Mouse (Mus musculus) cerebellum, adult 18-20 months (tissue): ENCODE results near the gene Taok1.

Experiments used
- DNase-seq, 2 experiments: peaks; one replicate each; pipeline ENCODE4 v3.0.0; 2021

Taok1 gene

GRCm38 (mm10) chr11:77492311-77492871 is 115.2 kb downstream of the Taok1 start:
- peak in 1 of 2 experiments; percentile 49 for DNase-seq

GRCm38 (mm10) chr11:77491502-77492291 is 115.9 kb downstream of the Taok1 start:
- peak; percentile 63 for DNase-seq

GRCm38 (mm10) chr11:77491123-77491501 is 116.5 kb downstream of the Taok1 start:
- DNase-seq, result peak; percentile 89 to 90

- no peak for DNase-seq
Measured at GRCm38 (mm10) chr11:77490451-77490850, 117.2 kb downstream of the Taok1 start.

DNA sequence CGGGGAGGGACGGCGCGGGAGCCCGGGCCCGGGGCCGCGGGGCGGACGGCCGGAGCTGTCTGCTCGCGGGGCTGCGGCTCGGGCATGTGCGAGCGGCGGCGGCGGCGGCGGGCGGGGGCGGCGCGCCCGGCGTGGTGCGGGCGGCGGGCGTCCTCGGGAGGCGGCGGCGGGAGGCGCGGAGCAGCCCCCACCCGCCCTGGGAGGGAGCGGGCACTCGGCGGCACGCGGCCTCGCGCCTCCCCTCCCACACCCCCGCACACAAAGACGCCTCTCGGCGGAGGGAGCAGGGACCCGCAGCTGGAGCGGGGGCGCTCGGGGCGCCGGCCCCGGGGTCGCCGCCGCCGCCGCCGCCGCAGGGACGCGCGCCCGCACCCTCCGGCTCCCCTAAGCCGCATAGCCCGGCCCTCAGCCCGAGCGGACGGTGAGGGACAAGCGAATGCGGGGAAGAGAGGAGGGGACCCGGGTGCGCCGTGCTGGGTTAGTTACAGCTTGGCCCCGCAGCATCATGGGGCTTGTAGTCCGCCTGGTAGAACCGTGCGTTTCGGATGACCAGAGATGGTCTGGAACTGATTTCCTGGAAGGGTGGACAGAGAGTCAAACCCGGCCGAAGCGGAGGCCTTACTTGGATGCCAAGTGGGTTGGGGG is 117.9 kb downstream of the Taok1 start, which contains the start of gene Ankrd13b:
TSS of gene Ankrd13b (minus strand) at position 88 of the 645 bp plus-strand sequence.
- DNase-seq, result peak; percentile 86 to 92

DNA sequence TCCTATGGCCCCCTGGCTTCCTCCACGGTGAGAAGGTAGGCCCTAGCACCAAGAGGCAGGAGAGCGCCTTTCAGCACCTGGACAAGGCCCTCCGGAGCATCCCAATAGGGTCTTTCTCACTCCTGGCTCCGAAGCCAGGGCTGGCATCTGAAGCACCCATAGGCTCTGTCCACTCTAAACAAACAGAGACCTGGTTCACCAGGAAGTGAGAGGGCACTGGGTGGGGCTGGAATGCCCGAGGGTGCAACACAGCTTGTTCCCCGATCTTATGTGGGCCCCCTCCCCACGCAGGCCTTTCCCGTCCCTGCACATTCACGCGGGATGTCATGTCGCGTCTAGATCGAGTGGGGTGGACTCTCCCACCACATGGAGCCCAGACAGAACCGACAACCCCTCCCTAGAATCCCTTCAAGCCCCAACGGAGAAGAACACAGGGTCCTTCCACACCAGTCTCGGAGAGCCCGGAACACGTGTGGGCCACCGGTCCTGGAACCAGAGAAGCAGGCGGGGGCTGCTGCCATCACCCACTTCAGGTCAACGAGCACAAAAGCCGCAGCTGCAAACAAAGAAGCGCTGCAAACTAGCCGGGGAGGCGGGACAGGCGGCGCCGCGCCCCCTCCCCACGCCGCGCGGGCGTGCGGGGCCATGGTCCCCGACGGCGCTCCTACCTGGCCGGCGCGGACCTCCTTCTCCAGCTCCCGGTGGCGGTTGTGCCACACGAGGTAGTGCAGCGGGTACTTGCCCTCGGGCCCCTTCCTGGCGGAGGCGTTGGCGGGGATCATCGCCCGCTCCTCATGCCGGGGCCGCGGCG is 118.6 kb downstream of the Taok1 start:
- DNase-seq, result peak in 1 of 2 experiments; percentile 43

DNA sequence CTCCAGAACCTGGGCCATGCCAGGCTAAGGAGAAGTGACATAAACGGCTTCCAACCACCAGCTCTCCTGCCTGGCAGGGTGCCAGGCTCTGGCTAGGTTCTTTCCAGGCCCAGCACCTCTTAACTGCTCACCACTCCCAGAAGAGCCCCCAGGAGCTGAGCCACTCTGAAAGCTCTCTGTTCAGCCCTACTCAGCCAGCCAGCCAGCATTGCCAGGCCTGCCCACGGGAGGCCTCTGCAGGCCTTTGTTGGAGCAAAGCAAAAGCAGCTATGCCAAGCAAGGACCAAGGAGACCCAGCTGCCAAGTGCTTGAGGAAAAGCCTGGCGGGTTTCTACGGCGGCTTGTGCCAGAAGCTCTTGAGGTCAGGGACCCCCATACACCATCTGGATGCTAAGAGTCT is 120.8 kb downstream of the Taok1 start:
- DNase-seq, result peak; percentile 57 to 74

DNA sequence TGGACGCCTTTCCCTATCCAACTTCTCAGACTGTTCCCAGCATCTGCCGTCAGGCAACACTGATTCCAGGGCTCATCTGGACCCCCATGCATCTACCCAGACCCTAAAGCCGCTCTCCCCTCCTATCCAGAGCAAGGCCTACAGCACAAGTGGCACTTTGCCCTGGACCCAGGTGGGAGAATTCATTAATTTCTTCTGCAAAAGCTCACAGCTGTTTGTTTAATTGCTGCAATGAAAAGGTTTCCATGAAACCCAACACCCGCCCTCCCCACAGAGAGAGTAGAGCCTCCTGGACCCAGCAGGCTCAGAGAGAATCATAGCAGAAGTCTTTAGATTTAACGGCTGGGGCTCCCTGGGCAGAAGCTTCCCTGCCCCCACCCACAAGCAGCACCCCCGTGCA is 122.4 kb downstream of the Taok1 start:
- DNase-seq, result no peak

DNA sequence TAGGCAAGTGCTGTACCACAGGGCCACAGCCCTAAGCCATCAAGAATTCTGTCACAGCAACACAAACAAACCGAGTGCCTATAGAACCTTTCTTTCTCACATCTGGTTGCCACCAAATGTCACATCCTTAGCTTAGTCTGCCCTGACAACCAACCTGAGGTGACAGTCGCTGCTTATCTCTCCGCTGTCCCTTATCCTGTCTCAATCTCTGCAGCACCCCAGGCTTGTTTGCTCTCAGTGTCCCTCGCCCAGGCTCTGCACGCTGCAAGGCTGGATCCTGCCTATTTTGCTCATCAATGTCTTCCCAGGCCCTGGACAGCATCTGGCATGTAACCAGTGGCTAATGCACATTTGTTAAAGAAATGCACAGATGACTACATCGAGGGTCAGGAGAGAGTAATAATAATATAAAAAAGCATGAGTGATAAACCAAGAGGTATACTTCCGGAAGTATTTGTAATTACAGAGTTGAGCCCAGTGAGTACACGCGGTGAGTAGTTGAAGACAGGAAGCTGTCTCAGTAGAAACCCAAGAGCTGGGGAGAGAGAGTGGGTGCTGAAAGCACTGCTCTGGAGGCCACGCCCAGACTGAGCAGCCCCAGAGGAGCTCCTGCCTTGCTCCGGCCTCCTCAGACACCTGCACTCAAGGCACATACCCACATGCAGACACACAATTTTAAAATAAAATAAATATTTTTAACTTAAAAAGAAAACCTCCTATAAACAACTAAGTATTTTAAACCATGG is 123.9 kb downstream of the Taok1 start:
- DNase-seq, result no peak

DNA sequence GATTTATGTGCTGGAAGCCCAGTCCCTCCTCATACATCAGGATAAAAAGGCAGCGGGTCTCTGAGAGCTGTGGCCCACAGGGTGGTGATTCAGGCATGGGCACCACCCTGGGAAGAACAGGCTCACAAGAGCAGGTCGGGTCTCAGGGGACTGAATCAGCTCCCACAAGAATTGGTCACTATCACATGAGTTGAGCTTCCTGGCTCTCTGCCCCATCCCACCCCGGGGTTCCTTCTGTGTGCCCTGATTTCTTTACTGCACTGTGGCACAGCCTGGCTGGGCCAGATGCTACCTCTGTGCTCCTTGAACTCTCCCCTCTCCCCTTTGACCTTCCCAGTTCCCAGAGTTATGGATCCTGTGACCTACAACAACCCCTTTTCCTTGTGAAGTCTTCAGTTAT is 124.6 kb downstream of the Taok1 start:
- peak in 1 of 2 experiments; percentile 29 for DNase-seq
